19 mouse cellular contexts compared by ENCODE assay signal in genomic region chr15:82319613-82320012, GRCm38 (mm10). TPM values are rescaled to one million over a fixed set of nuclear protein-coding genes. Genes with fewer than 3 reads are reported as not detected.
"Had no signal": no experiment of that assay in that cellular context is flagged by ENCODE, and none has a peak within 500 bp of the region (broad histone marks: within the 10 kb centered on the region; RNA-seq: fewer than 3 reads in every experiment).

No protein-coding gene starts in this region.

- H3K4me1 ChIP-seq: neural tube, embryonic 13.5 days; neural tube, embryonic 15.5 days had no signal

- H3K27ac ChIP-seq: neural tube, embryonic 13.5 days; neural tube, embryonic 15.5 days; stomach, embryonic 15.5 days; stomach, postnatal 0 days had no signal

- H3K9ac ChIP-seq: neural tube, embryonic 13.5 days; neural tube, embryonic 15.5 days; stomach, embryonic 15.5 days had no signal

- H3K4me3 ChIP-seq: neural tube, embryonic 13.5 days; neural tube, embryonic 15.5 days; stomach, embryonic 15.5 days had no signal

- H3K9me3 ChIP-seq: neural tube, embryonic 13.5 days; neural tube, embryonic 15.5 days; stomach, embryonic 15.5 days had no signal

- DNase-seq: retina, postnatal 1 day; right cerebral cortex, adult 18-20 months; right cerebral cortex, postnatal 14 days; right cerebral cortex, postnatal 25 days; right cerebral cortex, postnatal 4 days; spleen, adult 18-20 months; thymus, adult 18-20 months; thymus, adult 2 months; thymus, postnatal 14 days; thymus, postnatal 25 days; thymus, postnatal 36 days; thymus, postnatal 4 days had no signal

- H3K27me3 ChIP-seq: neural tube, embryonic 13.5 days; neural tube, embryonic 15.5 days; stomach, embryonic 15.5 days had no signal

- H3K36me3 ChIP-seq: neural tube, embryonic 13.5 days; neural tube, embryonic 15.5 days; stomach, embryonic 15.5 days had no signal

RNA-seq across cellular contexts. Expression of gene Wbp2nl, which starts 20.9 kb away (rescaled TPM):
- total RNA-seq: neutrophil, adult 5-6 weeks had no signal
- polyA plus RNA-seq: neural tube, embryonic 13.5 days; small intestine, adult 2 months; urinary bladder, adult 2 months had no signal
